Mouse (Mus musculus) thymus, adult 2 months (tissue): Measurements from ENCODE around the gene Cpne9. TPM values are rescaled to one million over a fixed set of nuclear protein-coding genes. Genes with fewer than 3 reads are reported as not detected.

ENCODE experiments used
- DNase-seq: peaks from one replicate; pipeline ENCODE4 v3.0.0; 2021
- H3K27ac ChIP-seq: fragments of 200-500 bp; 2 replicates; pipeline ENCODE4 v1.5.1; 2012; ENCODE audit warnings: low read length, control low read depth; ENCODE audit not compliant: control insufficient read depth, insufficient read depth
- H3K27me3 ChIP-seq: fragments of 200-500 bp; 2 replicates; pipeline ENCODE4 v1.6.1; 2012; ENCODE audit warnings: mild to moderate bottlenecking, low read length, moderate library complexity, mixed read lengths; ENCODE audit not compliant: control insufficient read depth, insufficient read depth
- H3K36me3 ChIP-seq: fragments of 200-500 bp; 2 replicates; pipeline ENCODE4 v1.6.1; 2012; ENCODE audit warnings: mild to moderate bottlenecking, low read length, moderate library complexity; ENCODE audit not compliant: control insufficient read depth, insufficient read depth
- H3K4me1 ChIP-seq: fragments of 200-500 bp; replicated peaks from 2 replicates; pipeline ENCODE4 v1.6.1; 2012; ENCODE audit warnings: low read length; ENCODE audit not compliant: control insufficient read depth, insufficient read depth
- H3K4me3 ChIP-seq: fragments of 200-500 bp; 2 replicates; pipeline ENCODE4 v1.5.1; 2012; ENCODE audit warnings: mild to moderate bottlenecking, low read length, control low read depth, moderate library complexity; ENCODE audit not compliant: control insufficient read depth, insufficient read depth
- CTCF ChIP-seq: fragments of 200-500 bp; IDR thresholded peaks from 2 replicates; pipeline ENCODE4 v1.5.1; 2012; ENCODE audit warnings: mild to moderate bottlenecking, control low read depth, low read length, moderate library complexity, borderline replicate concordance; ENCODE audit not compliant: control insufficient read depth, poor library complexity, insufficient read depth; ENCODE audit errors: extremely low read depth
- POLR2A ChIP-seq: fragments of 200-500 bp; IDR thresholded peaks from 2 replicates; pipeline ENCODE4 v1.6.1; 2012; ENCODE audit warnings: mild to moderate bottlenecking, low read length, control low read depth, moderate library complexity; ENCODE audit not compliant: control insufficient read depth, poor library complexity, insufficient read depth; ENCODE audit errors: extremely low read depth
- WGBS: fragments of 180-500 bp; shearing (Covaris S2); methylation state at CpG from one replicate; pipeline ENCODE4 v1.1.7; 2018; 5-methylcytosine and 5-hydroxymethylcytosine counted together
- polyA plus RNA-seq: library from polyadenylated mRNA; depleted of rRNA; stranded (reverse); fragments of >200 nt; gene quantifications from 2 replicates; pipeline ENCODE4 v1.2.3, GENCODE M21; 2012

The Cpne9 gene
- polyA plus RNA-seq, 1 experiment = 0.65 TPM

DNA sequence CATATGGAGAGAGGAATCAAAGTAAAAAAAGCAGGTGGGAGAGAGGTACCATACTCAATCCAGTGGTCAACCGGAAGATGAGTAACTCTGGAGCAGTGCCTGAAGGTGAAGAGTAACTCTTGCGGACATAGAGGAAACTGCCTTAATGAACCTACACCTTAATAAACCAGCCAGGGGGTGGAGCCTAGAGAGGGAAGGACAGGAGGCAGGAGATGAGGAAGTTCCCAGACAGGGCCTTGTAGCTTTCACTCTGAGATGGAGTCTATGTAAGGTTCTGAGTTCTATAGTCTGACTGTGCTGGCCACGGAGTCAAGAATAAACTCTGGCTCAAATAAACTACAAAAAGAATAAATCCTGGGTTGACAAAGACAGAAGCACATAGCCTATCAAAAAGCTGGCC lies 2.8 kb downstream of the Cpne9 start:
- DNase-seq = no peak
- Histone ChIP-seq H3K36me3 (0 out of 2 replicates have a peak, but pooled peaks cover 3% of the 10 kb centered on the region), H3K4me1 (no peaks in the 10 kb centered on the region), H3K27ac (no peak overlapping the region), H3K4me3 (no peak overlapping the region), H3K27me3 (no peaks in the 10 kb centered on the region; the same call in 1 of the 2 replicates)
- TF ChIP-seq CTCF (no peak), POLR2A (no peak)
- 65% methylated on average over 3 of the region's 3 CpGs for WGBS

DNA sequence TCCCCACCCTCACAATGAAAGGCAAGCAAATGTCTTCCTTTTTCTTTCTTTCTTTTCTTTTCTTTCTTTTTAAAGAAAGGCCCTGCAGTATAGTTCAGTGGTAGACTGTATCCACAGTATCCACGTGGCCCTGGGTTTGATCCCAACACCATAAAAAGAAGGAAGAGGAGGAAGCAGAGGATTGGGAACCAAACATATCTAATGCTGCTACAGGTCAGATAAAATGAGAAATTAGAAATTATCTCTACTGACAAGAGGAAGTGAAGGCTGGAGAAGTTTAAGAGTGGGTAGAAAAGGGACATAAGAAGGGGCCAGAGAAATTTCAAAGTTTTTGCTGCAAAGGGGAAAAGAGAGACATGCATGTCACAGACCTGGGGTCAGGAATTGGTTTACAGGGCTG lies 4.2 kb downstream of the Cpne9 start:
- Histone ChIP-seq H3K27me3 (no peaks in the 10 kb centered on the region; the same call in 1 of the 2 replicates), H3K4me1 (no peaks in the 10 kb centered on the region), H3K4me3 (no peak overlapping the region), H3K27ac (no peak overlapping the region), H3K36me3 (no peaks in the 10 kb centered on the region)
- DNase-seq = no peak
- WGBS = 88% methylated on average over 1 of the region's 1 CpGs
- TF ChIP-seq POLR2A = no peak
- no peak for TF ChIP-seq CTCF

DNA sequence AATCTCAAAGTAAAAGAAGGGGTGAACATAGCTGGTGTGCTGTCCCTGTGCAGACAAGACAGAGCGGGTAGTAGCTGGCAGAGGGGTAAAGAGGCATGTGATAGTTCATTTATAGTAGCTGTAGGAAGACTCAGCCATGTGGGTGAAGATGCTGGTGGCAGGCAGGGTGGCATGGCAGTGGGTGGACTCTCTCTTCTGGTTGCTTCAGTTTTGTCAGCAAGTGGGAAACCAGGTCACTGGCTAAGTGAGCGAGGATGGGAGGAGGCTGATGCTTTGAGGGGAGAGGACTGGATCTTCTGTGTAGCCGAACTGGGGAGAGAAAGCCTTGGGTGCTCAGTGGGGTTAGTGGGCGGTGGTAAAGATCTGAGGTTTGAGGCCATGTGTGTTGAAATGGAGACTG lies 5.1 kb downstream of the Cpne9 start:
- Histone ChIP-seq H3K36me3 (no peaks in the 10 kb centered on the region), H3K4me3 (no peak overlapping the region), H3K4me1 (no peaks in the 10 kb centered on the region), H3K27ac (no peak overlapping the region), H3K27me3 (no peaks in the 10 kb centered on the region; the same call in 1 of the 2 replicates)
- TF ChIP-seq POLR2A = no peak
- WGBS = 85% methylated on average over 4 of the region's 4 CpGs
- DNase-seq = no peak

DNA sequence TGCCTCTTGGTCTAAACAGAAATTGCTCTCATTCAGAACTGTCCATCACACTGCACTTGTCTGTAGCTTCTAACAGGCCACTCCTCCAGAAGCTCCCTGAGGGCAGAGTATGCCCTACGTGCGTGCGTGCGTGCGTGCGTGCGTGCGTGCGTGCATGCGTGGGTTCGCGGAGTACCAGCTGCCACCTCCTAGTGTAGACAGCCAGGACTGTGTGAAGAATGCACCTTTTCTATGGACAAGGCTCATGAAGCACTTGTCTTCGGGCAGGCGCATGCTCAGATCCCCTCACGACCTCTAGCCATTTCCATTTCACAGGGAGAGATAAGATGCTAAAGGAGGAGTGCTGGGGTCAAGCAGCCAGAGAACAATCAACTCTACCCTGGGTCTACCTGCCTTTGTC lies 7.2 kb downstream of the Cpne9 start:
- no peaks in the 10 kb centered on the region for H3K27me3 ChIP-seq
- no peak overlapping the region for H3K27ac ChIP-seq
- H3K4me3 ChIP-seq = no peak overlapping the region
- no peak for TF ChIP-seq POLR2A
- TF ChIP-seq CTCF = no peak
- no peaks in the 10 kb centered on the region for H3K4me1 ChIP-seq
- no peak for DNase-seq
- no peaks in the 10 kb centered on the region for H3K36me3 ChIP-seq
- 95% methylated on average over 15 of the region's 15 CpGs for WGBS

DNA sequence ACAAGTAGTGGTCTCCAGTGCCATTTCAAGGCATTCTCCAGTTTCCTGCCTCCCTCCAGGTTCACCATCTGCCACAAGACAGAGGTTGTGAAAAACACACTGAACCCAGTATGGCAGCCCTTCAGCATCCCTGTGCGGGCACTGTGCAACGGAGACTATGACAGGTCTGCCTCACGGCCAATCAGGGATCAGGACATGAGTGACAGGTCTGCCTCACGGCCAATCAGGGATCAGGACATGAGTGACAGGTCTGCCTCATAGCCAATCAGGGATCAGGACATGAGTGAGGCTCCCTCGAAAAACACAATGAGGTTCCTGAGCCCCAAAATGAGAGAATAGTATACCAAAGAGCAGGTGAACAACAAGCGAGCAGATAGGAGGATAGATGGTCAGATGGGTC lies 8.2 kb downstream of the Cpne9 start:
- DNase-seq = no peak
- H3K4me1 ChIP-seq = no peaks in the 10 kb centered on the region
- 82% methylated on average over 6 of the region's 6 CpGs for WGBS
- no peaks in the 10 kb centered on the region for H3K36me3 ChIP-seq
- no peak overlapping the region for H3K27ac ChIP-seq
- no peaks in the 10 kb centered on the region for H3K27me3 ChIP-seq
- TF ChIP-seq POLR2A = no peak
- H3K4me3 ChIP-seq = no peak overlapping the region

DNA sequence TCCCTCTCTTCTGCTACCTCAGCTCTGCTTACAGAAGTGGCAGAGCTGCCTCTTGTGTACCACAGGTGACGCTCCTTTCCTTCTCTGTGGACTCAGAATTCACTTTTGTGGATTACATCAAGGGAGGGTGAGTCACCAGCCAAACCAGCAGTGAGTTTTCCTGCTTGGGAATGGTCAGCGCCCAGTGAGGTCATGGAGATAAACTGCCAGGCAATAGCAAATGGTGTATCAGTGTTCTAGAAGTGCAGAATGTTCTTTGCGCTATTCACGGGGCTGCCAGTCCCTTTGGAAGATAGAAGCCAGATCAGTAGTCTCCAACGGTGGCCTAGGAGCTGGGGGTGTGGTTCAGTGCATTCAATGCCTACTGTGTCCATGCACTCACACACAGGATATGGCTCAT lies 10.8 kb downstream of the Cpne9 start:
- Histone ChIP-seq H3K27ac (no peak overlapping the region), H3K27me3 (no peaks in the 10 kb centered on the region), H3K4me3 (no peak overlapping the region), H3K36me3 (no peaks in the 10 kb centered on the region), H3K4me1 (no peaks in the 10 kb centered on the region)
- TF ChIP-seq CTCF (no peak), POLR2A (no peak)
- no peak for DNase-seq
- 81% methylated on average over 5 of the region's 5 CpGs for WGBS

DNA sequence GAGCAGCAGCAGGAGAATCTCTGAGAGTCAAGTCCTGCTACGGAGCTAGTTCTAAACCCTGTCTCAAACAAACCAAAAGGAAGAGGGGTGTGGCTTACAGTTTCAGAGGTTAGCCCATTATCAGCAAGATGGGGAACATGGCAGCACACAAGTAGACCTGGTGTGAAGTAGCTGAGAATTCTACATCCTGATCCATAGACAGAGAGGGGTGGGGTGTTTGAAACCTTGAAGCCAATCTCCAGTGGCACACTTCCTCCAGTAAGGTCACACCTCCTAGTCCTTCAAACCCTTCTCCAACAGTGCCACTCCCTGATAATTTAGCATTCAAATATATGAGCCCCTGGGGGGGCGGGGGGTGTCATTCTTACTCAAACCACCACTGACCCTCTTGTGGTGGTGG lies 13.9 kb downstream of the Cpne9 start:
- Histone ChIP-seq H3K36me3 (no peaks in the 10 kb centered on the region), H3K4me1 (no peaks in the 10 kb centered on the region), H3K27me3 (no peaks in the 10 kb centered on the region), H3K4me3 (no peak overlapping the region), H3K27ac (no peak overlapping the region)
- DNase-seq = no peak
- TF ChIP-seq CTCF (no peak), POLR2A (no peak)
- 90% methylated on average over 2 of the region's 2 CpGs for WGBS
